Mouse (Mus musculus): ENCODE measurements around the gene Gm10912.

Gm10912 gene

GRCm38 (mm10) chr2:104114898-104115297 is 49.3 kb downstream of the Gm10912 start:
- no peak for DNase-seq (ENCODE audit: low read depth, low spot score)
